Mouse (Mus musculus) megakaryocyte, embryonic 14.5 days (primary cell): ENCODE measurements around the gene Atr.

Experiments
- FLI1 ChIP-seq: IDR thresholded peaks from 2 replicates; pipeline ENCODE4 v1.6.1; 2012; ENCODE audit warnings: low read length, inconsistent platforms, mixed read lengths
- GATA1 ChIP-seq: IDR thresholded peaks from 3 replicates; pipeline ENCODE4 v1.6.1; 2012; ENCODE audit warnings: mixed read lengths, low read length, inconsistent platforms, borderline replicate concordance

DNA sequence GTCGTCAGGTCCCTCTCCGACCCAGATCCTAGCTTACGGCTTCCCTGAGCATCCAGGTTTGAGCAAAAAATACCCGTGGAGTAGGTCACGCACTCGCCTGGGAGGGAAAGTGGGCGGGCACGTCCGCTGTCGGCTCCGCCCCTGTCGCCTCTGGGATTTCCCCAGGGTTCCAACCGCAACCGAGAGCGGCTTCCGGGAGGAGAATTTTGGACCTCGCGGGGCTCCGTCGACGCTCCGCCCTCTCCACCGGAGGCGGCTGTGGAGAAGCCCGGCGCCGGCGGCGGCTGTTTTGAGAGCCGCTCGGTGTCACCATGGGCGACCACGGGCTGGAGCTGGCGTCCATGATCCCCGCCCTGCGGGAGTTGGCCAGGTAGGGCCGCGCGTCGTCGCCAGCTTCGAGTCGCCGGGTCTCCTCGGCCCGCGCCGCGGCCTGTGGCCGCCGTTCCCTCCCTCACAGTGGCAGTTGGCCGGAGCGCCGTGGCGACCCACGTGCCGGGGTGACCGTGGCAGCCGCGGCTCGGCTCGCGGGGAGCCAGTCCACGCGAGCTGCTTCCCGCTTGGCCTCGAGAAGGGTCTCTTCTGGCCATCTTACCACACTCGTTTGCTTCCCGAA lies at the start of gene Atr:
- TF ChIP-seq GATA1 (no peak), FLI1 (no peak)
